Mouse (Mus musculus): Measurements from ENCODE around the gene Zfp947.
"Not testable (repeated sequence)": the region's sequence is repeated elsewhere in the genome, so short reads cannot be mapped to it uniquely, and the experiment has no call there.

Zfp947 gene

GRCm38 (mm10) chr17:22165722-22166294 is at the start of gene Zfp947:
Gene Zfp947 (minus strand): TSS chr17:22166190.
- peak; percentile 38 for DNase-seq (ENCODE audit: low read depth)

- not testable (repeated sequence) for DNase-seq (ENCODE audit: low read depth)
Observed at GRCm38 (mm10) chr17:22165304-22165703, 686 bp downstream of the Zfp947 start.

- not testable (repeated sequence) for DNase-seq (ENCODE audit: low read depth)
Observed at GRCm38 (mm10) chr17:22153951-22154350, 12.0 kb downstream of the Zfp947 start.

- no peak for DNase-seq (ENCODE audit: low read depth)
Observed at GRCm38 (mm10) chr17:22118770-22119169, 47.2 kb downstream of the Zfp947 start.
